Mouse (Mus musculus) bone marrow macrophage, adult 2 months (primary cell): ENCODE measurements around the gene Gm7257.

Experiments
- CTCF ChIP-seq: IDR thresholded peaks from 2 replicates; pipeline ENCODE4 v1.5.1; 2012; ENCODE audit warnings: low read depth, mild to moderate bottlenecking, low read length, moderate library complexity
- POLR2A ChIP-seq: IDR thresholded peaks from 2 replicates; pipeline ENCODE4 v1.6.1; 2012; ENCODE audit warnings: mild to moderate bottlenecking, low read depth, low read length, borderline replicate concordance

DNA sequence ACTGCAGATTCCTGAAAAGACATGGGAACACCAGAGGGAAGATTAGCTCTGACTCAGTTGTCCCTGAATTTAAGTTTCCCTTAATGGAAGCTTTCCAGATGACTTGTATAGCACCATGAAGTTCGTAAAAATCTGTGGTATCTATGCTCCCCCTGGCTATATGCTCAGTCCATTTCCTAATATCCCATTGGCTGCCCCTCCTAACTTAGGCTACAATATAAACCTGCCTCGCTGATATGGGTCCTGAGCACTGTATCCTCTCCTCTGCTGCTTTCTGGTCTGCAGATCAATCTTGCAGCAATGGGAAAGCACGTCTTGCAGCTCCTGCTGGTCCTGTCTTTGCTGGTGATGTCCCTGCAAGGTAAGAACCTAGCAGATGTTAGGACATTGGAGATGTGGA is 43.7 kb downstream of the Gm7257 start, which contains the start of gene Gm9513:
- TF ChIP-seq CTCF (no peak), POLR2A (no peak)
